Mouse (Mus musculus): ENCODE measurements around the gene Trpm7. TPM values are rescaled to one million over a fixed set of nuclear protein-coding genes. Genes with fewer than 3 reads are reported as not detected.

The Trpm7 gene
- polyA plus RNA-seq, 1 experiment from 2014 or later: 39.1 TPM

DNA sequence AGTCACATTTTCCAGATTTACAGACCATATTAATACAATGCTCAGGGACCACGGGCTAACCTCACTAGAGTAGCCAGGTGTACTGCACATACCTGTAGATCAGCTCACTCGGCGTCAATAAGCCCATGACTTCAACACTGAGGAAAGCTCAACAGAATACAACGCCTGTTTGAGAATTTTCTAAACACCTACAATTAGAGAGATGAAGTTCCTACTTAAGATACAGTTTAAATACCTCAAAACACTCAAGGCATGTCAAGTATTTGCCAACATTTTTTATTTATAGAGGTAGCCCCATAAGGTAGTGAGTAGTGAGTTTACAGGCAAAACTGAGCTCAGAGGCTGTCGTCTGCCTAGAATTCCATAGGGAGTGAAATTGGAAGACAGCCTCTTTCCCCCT is 132.6 kb downstream of the Trpm7 start:
- H3K27ac ChIP-seq (ENCODE audit: low read depth, low read length): no peak overlapping the region
- no peak for DNase-seq (ENCODE audit: low spot score)
- no peak for ATAC-seq (replicated peaks; ENCODE audit: low FRiP score)
- WGBS: 94% methylated on average over 5 of the region's 5 CpGs
- no peak overlapping the region for H3K4me2 ChIP-seq
- no peaks in the 10 kb centered on the region for H3K27me3 ChIP-seq (replicated peaks; ENCODE audit: control insufficient read depth, insufficient read depth, low read length)
- H3K4me3 ChIP-seq (ENCODE audit: low read depth, low read length): no peak overlapping the region
- H3K9ac ChIP-seq (ENCODE audit: low read depth, low read length): no peak overlapping the region
- H3K36me3 ChIP-seq (ENCODE audit: control insufficient read depth, insufficient read depth, low read length): peaks cover 11% of the 10 kb centered on the region
- no peaks in the 10 kb centered on the region for H3K9me3 ChIP-seq (ENCODE audit: control insufficient read depth, low read length)
- H3K4me1 ChIP-seq (replicated peaks; ENCODE audit: control insufficient read depth, insufficient read depth, low read length): no peaks in the 10 kb centered on the region

Small RNA genes within 50 kb of the gene (microRNA-seq; reads per million reads assigned to microRNA genes)
- gene Mir3473g (ENCODE audit: borderline number of aligned reads): 1.4 reads per million

Other genes starting within 250 kb of the Trpm7 start
- gene Gabpb1, start 199.9 kb downstream of the Trpm7 start, polyA plus RNA-seq (2014; fragmentation: Nextera tagmentation; extraction: Ambion mirVana): 41.0 and 46.4 TPM in 2 replicates
- 38.3 and 42.4 TPM in 2 replicates for gene Usp8, start 168.9 kb downstream of the Trpm7 start, polyA plus RNA-seq (2014; fragmentation: Nextera tagmentation; extraction: Ambion mirVana)
- 3.0 and 3.8 TPM in 2 replicates for gene Usp50, start 92.8 kb downstream of the Trpm7 start, polyA plus RNA-seq (2014; fragmentation: Nextera tagmentation; extraction: Ambion mirVana)
- 33.1 and 37.9 TPM in 2 replicates for gene Sppl2a, start 57.0 kb upstream of the Trpm7 start, polyA plus RNA-seq (2014; fragmentation: Nextera tagmentation; extraction: Ambion mirVana)
- 13.3 and 13.9 TPM in 2 replicates for gene Ap4e1, start 132.5 kb upstream of the Trpm7 start, polyA plus RNA-seq (2014; fragmentation: Nextera tagmentation; extraction: Ambion mirVana)
- 69.6 and 78.2 TPM in 2 replicates for gene Blvra, start 194.4 kb upstream of the Trpm7 start, polyA plus RNA-seq (2014; fragmentation: Nextera tagmentation; extraction: Ambion mirVana)